Mouse (Mus musculus) right cerebral cortex, postnatal 36 days (tissue): ENCODE measurements around the gene Lcmt1.

Experiments
- DNase-seq, 2 experiments: peaks; one replicate each; pipeline ENCODE4 v3.0.0; 2022; ENCODE audit warnings: low spot score in 2 of 2, mixed read lengths in 1 of 2

Gene Lcmt1

DNA sequence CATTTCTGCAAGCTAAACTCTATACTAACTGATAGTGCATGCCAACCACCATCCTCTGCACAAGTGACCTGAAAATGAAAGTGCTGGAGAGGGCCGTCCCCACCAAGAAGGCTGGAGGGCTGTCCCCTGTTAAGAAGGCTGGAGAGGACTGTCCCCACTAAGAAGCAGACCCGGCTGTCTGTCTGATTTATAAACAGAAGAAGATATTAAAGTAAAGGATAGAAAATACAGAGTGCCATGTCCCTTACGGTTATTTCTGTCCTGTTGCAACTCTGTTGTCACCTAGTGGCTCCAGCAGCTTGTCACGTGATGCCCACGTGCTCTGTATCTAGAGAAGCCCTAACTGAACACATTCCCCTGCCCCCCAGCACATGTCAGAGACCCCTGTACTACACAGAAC lies 9.4 kb upstream of the Lcmt1 start:
- no peak for DNase-seq

DNA sequence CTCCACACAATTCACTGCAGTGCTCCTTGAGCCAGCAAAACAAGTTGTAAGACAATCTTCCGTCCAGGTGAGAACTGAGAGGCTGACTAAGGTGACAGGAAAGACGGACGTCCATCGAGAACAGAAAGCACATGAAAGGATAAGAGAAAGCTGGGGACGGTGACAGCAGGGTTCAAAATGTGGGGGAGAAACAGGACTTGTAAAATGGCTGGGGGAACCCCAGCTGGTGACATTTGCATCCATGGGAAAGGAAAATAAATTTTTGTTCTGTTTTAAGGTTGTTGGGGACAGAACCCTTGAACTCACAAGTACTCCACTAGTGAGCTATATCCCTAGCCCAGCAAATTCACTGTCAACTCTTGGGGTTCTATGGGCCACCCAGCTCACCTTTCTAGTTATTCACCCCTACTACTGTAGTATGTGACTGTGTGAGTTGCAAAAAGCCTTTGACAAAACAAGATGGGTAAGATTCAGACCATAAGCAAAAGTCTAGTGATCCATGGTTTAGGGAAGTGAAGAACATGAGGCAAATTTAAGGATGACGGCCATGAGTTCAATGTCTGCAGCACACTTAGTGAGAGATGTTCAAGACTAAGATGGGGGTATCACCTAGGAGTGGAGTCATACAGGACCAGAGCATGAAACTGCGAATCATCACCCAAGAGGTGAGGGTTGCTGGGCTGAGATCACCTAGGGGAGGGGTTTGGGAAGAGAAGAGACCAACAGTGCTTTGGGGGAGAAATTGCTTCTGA lies 8.2 kb upstream of the Lcmt1 start:
- no peak for DNase-seq

DNA sequence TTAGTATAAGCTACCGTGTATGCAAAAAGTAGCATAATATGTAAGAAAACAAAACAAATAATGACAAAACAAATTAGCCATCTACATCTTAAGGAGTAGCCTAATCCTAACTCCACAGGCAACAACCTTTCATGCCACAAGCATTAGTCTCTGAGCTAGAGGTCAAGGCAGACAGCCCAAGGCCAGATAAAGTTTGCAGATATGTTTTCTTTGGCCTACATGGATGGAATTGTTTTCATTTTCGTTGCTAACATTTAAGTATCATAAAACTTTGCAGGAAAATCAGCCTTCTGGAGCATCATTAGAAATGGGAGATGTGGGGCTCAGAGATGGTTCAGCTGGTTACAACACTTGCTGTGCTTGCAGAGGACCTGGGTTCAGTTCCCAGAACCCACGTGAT lies 6.8 kb upstream of the Lcmt1 start:
- DNase-seq: no peak

DNA sequence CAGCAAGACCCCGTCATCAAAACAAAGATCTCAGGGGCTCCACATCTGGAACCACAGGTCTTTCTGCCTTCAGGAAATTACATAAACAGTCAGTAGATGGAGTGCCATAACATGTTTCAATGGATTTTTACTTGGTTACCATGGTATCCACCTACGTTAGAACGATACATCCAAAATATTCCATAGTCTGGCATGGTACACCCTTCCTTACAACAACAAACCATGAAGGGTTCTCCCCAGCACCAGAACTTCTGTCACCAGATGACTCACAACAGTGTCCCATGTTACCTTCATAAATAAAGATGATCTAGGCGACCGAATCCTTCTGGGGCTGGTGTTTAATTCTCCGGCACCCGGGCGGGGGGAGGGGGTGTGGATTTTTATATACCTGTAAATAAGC lies 5.6 kb upstream of the Lcmt1 start:
- peak in 1 of 2 experiments; percentile 53 for DNase-seq

DNA sequence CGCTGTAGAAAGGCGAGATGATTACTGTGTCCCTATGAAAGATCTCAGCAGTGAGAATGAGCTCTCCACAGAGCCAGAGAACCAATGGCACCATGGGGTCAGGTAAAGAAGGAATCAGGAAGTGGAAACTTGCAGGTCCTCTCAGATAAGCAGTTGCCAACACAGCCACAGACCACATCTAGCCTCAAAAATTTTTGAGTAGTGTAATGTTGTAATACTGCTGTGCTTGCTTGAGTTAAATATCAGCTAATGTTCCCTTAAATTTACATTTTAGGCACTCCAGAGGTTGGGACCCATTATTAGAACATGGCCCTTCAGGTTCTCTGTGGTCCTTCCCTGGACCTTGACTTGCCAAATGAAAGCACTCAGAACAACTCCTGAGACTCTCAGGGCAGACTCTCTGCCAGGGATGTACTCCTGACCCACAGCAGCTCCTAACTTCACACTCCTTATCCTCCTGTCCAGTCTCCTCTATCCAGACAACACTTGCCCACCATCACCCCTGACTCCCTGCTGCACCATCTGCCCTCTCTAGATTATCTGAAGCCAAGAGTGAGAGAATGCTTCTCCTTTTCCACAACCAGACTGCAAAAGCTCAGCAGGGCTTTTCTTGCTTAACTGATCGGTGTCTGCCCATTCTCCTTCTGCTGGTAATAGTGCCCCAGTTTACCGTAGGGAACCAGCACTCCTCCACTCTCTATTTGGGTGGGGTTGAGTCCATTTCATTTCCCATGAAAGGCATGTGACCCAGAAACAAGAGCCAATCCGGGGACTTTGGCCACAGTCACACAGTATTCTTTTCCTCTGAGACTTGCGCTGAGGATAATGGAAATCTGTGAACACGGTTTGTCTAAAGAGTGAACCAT lies 3.5 kb upstream of the Lcmt1 start:
- DNase-seq: no peak

DNA sequence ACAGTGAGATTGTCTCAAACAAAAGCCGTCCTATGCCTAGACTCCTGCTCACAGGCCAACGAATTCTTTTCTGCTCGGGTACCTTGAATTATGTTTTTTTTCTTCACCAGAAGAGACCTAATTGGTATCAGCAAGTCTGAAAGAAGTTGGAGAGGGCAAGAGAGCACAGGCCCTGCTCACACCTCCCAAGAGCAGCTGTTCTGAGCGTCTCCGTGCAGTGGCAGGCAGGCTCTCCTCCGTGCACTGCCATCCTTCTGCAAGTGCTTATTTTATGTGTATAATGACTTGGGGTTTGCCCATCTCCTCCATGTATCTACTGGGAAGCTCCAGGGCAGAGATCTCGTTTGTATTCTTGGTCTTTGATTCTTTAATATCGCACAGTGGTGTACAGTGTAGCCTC lies 2.8 kb upstream of the Lcmt1 start:
- DNase-seq: no peak

DNA sequence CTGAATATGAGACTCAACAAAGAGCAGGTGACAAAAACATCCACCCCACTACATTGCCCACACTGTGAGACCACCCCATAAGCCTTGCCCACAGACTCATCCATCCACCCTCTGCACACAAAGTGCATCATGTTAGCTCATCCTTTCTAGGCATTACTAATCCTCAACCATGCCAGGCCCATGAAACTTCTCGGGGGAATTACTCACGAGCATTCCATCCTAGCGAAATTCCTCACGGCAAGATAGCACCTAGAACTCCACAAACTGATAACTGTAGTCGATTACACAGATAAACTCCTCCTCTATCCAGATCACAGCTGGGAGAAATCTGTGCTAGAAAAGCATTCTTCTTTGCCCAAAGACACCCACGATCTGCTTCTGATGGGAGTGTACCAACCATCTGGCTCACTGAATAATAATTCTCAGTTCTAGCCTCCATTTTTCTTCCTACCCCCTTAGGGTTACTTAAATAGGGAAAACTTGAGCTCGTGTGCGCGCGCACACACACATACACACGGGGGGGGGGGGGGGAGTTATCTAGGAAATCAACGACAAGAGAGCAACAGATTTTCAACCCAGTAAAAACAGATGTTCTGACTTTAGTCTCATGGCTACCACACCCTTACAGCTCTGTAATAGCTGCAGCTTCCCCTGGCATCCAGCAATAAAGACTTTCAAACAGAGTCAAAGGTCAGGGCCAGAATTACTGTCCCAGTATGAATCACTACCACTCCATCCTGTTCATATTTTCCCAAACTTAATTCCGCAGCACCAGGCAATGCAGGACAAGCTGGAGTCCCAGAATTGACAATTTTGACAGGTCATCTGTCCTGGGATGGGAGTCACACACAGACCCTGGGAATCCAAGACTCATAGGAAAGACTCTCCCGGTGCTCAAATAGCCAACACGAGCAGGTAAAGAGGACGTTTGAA lies 2.1 kb upstream of the Lcmt1 start:
- peak in 1 of 2 experiments; percentile 39 for DNase-seq

DNA sequence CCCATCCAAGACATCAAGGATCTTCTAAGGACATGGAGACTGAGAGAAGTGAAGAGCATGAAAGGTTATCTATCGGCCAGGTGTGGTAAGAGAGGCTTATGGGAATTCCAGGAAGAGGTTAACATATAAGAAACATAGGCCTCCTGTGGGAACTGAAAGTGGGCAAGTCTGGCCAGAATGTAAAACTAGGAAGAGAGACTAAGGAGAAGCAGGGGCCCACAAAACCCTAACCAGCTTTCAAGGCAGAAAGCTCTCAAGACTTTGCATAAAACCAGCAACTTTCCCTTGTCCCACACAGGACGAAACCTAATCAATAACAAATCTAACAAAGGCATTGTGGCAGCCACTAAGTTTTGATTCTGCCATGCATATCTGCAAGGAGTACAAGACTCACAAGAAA lies 1.4 kb upstream of the Lcmt1 start:
- no peak for DNase-seq

DNA sequence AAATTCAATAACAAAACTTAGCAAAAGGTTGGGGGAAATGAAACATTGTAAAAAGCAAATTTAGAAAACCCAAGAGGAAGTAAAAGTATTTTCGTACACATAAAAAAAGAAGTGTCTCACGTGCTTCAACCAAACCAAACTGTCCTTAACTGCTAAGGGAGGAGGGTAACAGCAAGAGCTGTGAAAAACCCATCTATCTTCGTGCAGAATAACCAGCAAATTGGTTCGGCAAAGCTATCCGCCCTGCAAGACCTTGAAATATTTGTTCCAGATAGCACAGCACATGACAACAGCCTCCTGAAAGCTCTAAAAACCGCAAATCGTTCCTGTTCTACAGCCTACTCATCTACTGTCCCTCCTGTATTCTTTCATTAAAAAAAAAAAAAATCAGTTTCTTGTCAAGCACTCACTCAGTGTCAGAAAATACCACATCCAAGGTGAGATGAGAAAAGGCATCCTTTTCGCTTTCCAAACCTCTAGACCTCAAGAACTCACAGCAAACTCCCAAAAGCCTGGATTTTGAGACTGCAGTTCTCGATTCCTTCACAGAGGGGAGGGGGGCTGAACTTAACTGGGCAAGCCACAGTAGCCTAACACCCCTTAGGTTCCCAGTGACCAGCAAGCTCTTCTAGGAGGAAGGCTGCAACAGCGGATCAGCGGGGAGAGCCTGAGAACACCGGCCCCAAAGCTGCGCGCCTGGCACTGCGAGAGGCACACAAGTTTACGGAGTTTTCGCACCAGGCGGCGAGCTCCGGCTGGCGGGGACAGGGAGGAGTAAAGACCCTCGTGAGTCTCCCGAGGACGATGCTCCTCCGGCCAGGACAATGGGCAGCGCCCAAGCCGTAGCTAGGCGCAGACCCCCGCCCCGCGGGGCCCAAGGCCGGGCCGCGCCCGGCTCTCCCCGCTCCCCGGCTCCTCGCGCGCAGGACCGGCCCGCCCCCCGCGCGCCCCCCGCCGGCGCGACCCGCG lies 522 bp upstream of the Lcmt1 start:
- DNase-seq: peak in 1 of 2 experiments; percentile 23

DNA sequence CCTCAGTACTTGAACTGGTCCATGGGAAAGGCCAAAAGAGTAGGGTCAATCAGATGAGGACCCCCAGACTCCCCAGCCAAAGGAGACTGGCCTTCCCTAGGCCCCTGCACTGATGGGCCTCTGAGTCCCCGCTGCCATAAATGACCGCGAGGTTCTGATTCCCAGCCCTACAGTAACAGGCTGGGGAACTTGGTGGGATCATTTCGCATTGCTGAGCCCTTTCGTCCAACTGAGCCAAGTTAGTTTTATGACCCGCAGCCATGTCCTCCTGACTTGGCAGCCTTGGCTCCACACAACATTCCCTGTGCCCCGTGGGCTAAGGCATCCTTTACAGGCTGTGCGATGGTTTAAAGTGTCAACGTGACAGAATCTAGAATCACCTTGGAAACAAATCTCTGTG lies 1.1 kb downstream of the Lcmt1 start:
- no peak for DNase-seq

DNA sequence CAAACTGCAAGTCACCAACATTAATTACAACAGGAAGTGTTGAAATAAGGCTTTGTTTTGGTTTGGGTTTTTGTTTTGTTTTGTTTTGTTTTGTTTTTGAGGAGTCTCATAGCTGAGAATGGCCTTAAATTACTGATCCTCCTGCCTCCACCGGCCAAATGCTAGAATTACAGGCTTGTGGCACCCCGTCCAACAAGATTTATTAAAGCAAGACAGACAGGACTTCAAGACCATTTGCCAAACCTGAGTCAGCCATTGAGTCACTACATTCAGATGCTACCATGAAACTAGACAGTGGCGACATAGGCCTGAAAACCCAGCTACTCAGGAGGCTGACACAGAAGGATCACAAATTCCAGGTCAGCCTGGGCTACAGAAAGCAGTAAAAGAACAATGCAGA lies 1.9 kb downstream of the Lcmt1 start:
- DNase-seq: no peak

DNA sequence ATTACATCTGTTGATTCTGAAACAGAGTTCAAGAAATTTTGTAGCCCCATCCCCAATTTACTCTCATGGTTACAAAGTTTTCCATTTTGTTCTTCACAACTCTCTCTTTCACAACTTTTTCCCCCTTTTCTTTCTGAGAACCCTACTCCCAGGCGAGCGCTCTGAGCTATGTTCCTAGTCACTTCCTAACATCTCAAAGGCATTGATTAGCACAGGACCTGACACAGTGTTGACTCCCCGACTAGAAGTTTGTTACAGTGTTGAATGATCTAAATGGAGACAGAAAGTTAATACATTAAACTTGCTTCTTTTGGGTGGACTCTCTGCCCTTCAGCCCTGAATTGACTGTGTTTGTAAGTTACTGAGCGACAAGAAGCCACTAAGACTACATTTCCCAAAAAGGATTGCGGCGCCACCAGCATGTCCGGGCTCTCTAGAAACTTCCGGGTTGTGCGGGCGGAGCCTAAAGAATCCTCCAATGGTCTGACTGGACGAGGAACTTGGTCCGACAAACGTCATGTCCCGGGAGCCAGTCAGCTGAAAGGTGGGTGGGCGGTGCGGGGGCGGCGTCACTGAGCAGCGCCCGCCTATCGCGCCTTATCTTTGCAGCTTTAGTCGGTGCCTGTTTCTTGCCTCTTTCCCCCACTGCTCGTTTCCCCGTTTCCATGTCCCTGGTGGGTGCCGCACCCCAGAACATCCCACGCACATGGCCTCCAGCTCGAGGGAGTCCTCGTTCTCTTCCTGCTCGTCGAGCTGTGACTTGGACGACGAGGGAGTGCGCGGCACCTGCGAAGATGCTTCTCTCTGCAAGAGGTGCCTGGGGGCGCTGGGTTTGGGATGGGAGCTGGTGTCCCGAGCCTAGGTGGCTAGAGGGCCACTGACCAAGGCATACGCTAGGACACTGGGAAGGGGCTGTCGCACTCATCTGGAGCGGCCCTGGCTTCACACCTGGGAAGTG lies 8.1 kb downstream of the Lcmt1 start:
- DNase-seq: peak; percentile 95 to 98

DNA sequence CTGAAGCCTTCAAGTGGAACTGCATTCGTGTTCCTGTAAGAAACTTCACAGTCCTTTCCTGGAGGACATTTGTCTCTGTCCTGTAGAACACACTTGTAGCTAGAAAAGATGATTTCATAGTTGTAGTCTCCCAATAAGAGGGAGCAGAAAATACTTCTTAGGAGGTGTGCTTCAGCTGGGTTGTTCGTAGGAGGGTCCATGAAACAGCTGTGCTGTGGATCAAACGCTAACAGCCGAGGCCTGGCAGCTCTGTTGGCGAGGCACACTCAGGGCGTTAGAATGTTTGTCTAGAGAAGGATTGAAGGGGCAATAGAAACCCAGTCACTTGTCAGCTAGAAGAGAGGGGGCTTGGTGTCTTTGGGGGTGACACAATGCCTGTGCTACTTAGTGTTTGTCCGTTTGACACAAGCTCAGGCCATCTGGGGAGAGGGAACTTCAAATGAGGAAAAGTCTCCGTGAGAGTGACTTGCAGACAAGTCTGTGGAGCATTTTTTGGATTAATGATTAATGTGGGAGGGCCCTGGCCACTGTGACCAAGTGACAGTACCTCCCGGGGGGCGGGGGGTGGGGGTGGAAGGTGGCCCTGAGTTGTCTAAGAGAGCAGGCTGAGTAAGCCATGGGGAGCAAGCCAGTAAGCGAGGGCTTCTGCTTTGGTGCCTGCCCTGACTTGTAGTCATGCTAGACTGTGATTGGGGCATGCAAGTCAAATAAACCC lies 16.3 kb downstream of the Lcmt1 start:
- no peak for DNase-seq

DNA sequence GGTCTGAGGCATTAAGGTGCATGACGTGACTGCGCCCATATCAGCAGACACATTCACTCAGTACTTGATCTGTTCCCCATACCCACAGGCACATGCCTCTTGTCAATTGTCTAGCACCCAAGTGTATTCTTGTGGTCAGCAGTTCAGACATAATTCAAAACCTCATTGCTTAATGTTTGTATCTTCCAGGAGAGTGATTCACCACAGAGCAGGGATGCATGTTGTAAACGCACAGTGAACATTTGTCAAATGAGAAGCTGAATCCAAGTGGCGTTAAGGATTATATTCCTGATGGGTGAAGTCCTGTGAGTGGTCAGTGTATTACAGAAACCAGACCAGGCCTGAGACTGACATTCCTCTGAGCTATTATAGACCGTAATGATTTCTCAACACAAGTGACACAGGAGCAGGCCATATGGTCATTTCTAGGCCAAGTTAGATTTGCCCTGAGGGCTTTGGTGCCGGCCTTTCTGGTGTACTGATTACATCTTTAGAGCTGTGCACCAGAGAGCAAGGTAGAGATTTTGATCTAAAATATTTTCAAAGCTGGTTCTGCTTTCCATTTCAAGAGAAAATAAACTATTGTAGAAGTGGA lies 20.2 kb downstream of the Lcmt1 start:
- DNase-seq: no peak

DNA sequence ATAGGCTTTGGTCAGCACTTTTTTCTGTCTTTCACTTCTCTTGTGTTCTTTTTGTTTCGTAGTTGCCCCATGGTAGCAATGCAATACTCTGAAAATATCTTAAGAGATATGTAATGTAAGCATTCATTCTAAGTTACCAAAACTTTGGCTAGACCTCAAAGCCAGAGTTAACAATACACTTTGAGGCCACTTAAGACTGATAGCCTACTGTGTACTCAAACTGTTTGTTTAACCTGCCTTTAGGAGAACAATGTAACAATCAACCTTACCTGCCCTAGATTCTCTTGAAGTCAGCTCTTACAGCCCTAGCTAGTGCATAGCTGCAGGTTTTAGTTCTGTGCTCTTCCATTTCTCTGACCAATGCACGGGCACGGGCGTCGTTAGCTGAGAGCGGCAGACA lies 24.7 kb downstream of the Lcmt1 start:
- DNase-seq: no peak

DNA sequence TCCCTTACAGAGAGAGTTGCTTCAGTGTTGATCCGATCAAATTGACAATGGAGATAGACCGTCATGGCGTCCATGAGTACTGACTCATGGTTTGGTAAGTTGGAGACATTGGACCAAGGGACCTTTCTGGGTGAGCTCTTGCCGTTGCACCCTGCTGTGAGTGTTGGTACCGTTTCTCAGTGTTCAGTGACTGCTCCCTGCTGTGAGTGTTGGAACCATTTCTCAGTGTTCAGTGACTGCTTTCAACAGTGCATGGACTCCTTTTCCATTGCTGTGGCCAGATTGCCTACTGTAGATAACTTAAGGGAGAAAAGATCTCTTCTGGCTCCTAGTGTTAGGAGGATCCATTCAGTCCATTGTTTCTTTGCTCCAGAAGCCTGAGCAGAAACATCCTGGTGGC lies 27.3 kb downstream of the Lcmt1 start:
- DNase-seq: no peak

DNA sequence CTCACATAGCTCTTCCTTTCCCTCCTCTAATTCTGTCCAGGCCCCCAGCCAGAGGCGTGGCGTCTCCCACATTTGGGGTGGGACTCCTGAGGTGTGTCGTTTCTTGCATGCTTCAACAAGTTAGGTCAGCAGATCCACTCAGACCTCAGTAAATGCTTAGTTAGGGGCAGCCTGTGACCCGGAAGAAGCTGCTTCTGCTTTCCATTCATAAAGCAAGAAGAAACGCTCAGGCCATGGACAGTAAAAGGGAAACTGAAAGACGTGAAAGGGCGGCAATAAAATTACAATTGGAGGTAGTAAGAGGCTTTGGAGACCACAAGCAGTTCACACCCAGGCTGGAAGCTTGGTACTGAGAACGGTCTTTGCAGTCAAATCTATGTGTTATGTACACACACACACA lies 27.8 kb downstream of the Lcmt1 start:
- DNase-seq: no peak

DNA sequence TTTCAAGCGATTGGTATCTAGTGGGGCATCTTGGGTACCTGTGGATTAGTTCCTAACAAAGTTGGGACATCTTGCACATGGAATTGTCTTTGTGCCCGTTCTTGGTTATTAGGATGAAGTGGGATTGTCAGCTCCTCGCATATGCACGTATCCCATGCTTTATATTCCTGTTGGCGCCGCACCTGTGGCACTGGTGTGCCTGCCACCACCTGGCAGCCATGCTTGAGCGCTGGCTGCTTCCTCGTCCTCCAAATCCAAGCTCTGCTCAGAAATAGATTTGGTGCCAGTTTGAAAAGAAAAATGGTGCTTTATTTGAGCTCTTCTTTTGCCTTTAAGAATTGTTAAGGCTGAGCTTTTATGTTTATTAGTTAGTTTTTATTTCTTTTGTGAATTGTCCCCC lies 28.3 kb downstream of the Lcmt1 start:
- no peak for DNase-seq

DNA sequence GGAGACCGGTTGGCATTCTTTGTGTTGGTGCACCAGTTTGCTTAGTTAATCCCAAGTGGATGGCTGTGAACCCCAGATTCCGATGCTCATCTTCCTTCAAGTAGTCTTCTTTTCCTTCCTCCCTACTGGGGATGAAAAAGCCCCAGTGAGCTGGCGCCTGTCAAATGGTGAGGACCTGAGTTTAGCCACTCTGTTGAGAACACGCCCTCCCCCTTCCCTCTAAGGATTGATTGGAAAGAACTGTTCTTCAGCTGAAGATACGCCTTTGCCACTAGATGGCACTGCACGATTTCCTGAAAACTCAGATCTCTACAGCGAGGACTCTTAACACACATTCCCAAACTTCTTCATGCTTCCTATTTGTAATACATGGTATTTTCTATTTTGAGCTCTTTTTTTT lies 29.2 kb downstream of the Lcmt1 start:
- peak; percentile 14 to 17 for DNase-seq
